Mouse (Mus musculus) heart, adult 9 months (tissue): ENCODE data around the gene Mkks.
"Not testable (repeated sequence)": the region's sequence is repeated elsewhere in the genome, so short reads cannot be mapped to it uniquely, and the experiment has no call there.

ENCODE experiments used
- DNase-seq, 2 experiments: peaks; one replicate each; pipeline ENCODE4 v3.0.0; 2022; ENCODE audit warnings: low spot score in 2 of 2

Mkks gene

GRCm38 (mm10) chr2:136891068-136891950 lies at the start of gene Mkks, which contains the start of the genes Slx4ip and AL731706.1:
Mkks (minus strand) TSS chr2:136891389.
Slx4ip (plus strand) TSS chr2:136891218.
AL731706.1 (minus strand) TSS chr2:136891389.
- peak; percentile 100 for DNase-seq

- DNase-seq: no peak
Measured at GRCm38 (mm10) chr2:136938249-136938648, 47.1 kb upstream of the Mkks start.

- DNase-seq: peak in 1 of 2 experiments; percentile 12
Measured at GRCm38 (mm10) chr2:136936391-136937288, 45.5 kb upstream of the Mkks start.

- peak; percentile 16 to 21 for DNase-seq
Measured at GRCm38 (mm10) chr2:136921003-136921408, 29.8 kb upstream of the Mkks start.

- no peak for DNase-seq
Measured at GRCm38 (mm10) chr2:136920257-136920993, 29.2 kb upstream of the Mkks start.

- no peak for DNase-seq
Measured at GRCm38 (mm10) chr2:136919433-136919832, 28.2 kb upstream of the Mkks start.

- no peak for DNase-seq
Measured at GRCm38 (mm10) chr2:136914334-136914902, 23.2 kb upstream of the Mkks start.

GRCm38 (mm10) chr2:136913021-136913420 lies 21.8 kb upstream of the Mkks start:
- no peak for DNase-seq

GRCm38 (mm10) chr2:136911958-136912411 lies 20.8 kb upstream of the Mkks start:
- DNase-seq: peak; percentile 22 to 49

GRCm38 (mm10) chr2:136909298-136909697 lies 18.1 kb upstream of the Mkks start:
- no peak for DNase-seq

GRCm38 (mm10) chr2:136908596-136908995 lies 17.4 kb upstream of the Mkks start:
- DNase-seq: no peak

- DNase-seq: no peak
Measured at GRCm38 (mm10) chr2:136896131-136896530, 4.9 kb upstream of the Mkks start.

GRCm38 (mm10) chr2:136894494-136894893 lies 3.3 kb upstream of the Mkks start:
- no peak for DNase-seq

GRCm38 (mm10) chr2:136891951-136892371 lies 772 bp upstream of the Mkks start:
- peak; percentile 95 to 99 for DNase-seq

- not testable (repeated sequence) for DNase-seq
Measured at GRCm38 (mm10) chr2:136890716-136891067, 497 bp downstream of the Mkks start.

- no peak for DNase-seq
Measured at GRCm38 (mm10) chr2:136886846-136887245, 4.3 kb downstream of the Mkks start.

GRCm38 (mm10) chr2:136885579-136885978 lies 5.6 kb downstream of the Mkks start, which contains the start of gene AL731706.2:
AL731706.2 (minus strand) TSS chr2:136885679.
- no peak for DNase-seq

- no peak for DNase-seq
Measured at GRCm38 (mm10) chr2:136854543-136855388, 36.4 kb downstream of the Mkks start.

GRCm38 (mm10) chr2:136850366-136850765 lies 40.8 kb downstream of the Mkks start:
- DNase-seq: no peak

GRCm38 (mm10) chr2:136837994-136838393 lies 53.2 kb downstream of the Mkks start:
- peak; percentile 15 to 31 for DNase-seq
